In the genomic region with DNA sequence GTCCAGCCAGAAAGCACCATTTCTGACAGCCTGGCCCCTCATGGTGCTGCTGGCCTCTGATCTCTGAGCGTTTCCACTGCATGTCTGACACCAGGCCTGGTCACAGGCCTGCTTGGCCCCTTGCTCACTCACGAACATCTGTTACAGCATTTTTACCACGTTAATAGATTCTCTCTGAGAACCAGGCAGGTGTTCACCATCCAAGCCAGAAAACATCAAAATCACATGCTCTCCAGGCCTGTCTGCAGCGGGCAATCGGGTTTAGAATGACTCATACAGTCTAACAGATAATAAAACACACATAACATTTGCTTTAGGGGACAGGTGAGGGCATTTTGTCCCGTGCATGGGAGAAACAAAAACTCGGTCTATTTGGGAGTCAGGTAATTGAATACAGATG, we compare ENCODE assay signal across 19 mouse cellular contexts. TPM values are rescaled to one million over a fixed set of nuclear protein-coding genes. Genes with fewer than 3 reads are reported as not detected.
DNase-seq lines count a peak whose midpoint lies in the region; ATAC-seq and TF ChIP-seq lines count a peak whose summit lies in the region.
"Had no signal": no experiment of that assay in that cellular context is flagged by ENCODE, and none has a peak within 500 bp of the region (broad histone marks: within the 10 kb centered on the region; RNA-seq: fewer than 3 reads in every experiment).

No protein-coding gene starts in this region.

- H3K27ac ChIP-seq in midbrain, postnatal 0 days (ENCODE audit: low read depth, low read length), result no peak overlapping the region
- H3K27ac ChIP-seq in midbrain, embryonic 13.5 days, result no peak overlapping the region
- H3K27ac ChIP-seq in embryonic facial prominence, embryonic 12.5 days, result peak overlapping the region; percentile 55
- H3K27ac ChIP-seq in limb, embryonic 10.5 days, result peak overlapping the region; percentile 67
- no peak overlapping the region for H3K27ac ChIP-seq in hindbrain, embryonic 12.5 days
- no peak overlapping the region for H3K27ac ChIP-seq in kidney, embryonic 16.5 days (ENCODE audit: low read length)
- H3K27ac ChIP-seq: forebrain, embryonic 15.5 days; heart, embryonic 15.5 days; hindbrain, postnatal 0 days had no signal

- no peaks in the 10 kb centered on the region for H3K27me3 ChIP-seq in midbrain, postnatal 0 days (ENCODE audit: insufficient read depth, low read length)
- no peaks in the 10 kb centered on the region for H3K27me3 ChIP-seq in midbrain, embryonic 13.5 days
- no peaks in the 10 kb centered on the region for H3K27me3 ChIP-seq in embryonic facial prominence, embryonic 12.5 days
- H3K27me3 ChIP-seq in limb, embryonic 10.5 days (ENCODE audit: low read depth, poor library complexity, severe bottlenecking), result peaks cover 27% of the 10 kb centered on the region
- no peaks in the 10 kb centered on the region for H3K27me3 ChIP-seq in myocyte (ENCODE audit: control insufficient read depth, insufficient read depth, insufficient read length)
- no peaks in the 10 kb centered on the region for H3K27me3 ChIP-seq in hindbrain, embryonic 12.5 days
- H3K27me3 ChIP-seq in kidney, embryonic 16.5 days (ENCODE audit: insufficient read depth, low read length), result no peaks in the 10 kb centered on the region
- H3K27me3 ChIP-seq: forebrain, embryonic 15.5 days; heart, embryonic 15.5 days had no signal

- no peak for TF ChIP-seq POLR2A in myocyte (IDR thresholded peaks at IDR 0.05; ENCODE audit: insufficient read length, low read depth)

- no peak overlapping the region for H3K4me2 ChIP-seq in midbrain, postnatal 0 days (ENCODE audit: low read depth, low read length, poor library complexity, severe bottlenecking)
- no peak overlapping the region for H3K4me2 ChIP-seq in midbrain, embryonic 13.5 days (replicated peaks)
- no peak overlapping the region for H3K4me2 ChIP-seq in embryonic facial prominence, embryonic 12.5 days (replicated peaks)
- H3K4me2 ChIP-seq in myocyte (ENCODE audit: low read depth), result no peak overlapping the region
- no peak overlapping the region for H3K4me2 ChIP-seq in hindbrain, embryonic 12.5 days (replicated peaks)
- no peak overlapping the region for H3K4me2 ChIP-seq in kidney, embryonic 16.5 days (replicated peaks; ENCODE audit: low read depth, low read length)
- H3K4me2 ChIP-seq: forebrain, embryonic 15.5 days; heart, embryonic 15.5 days had no signal

- no peaks in the 10 kb centered on the region for H3K79me2 ChIP-seq in myocyte (ENCODE audit: control insufficient read depth, insufficient read depth)

- WGBS in midbrain, postnatal 0 days, result 73% methylated on average over 7 of the region's 7 CpGs
- WGBS in midbrain, embryonic 13.5 days, result 79% methylated on average over 7 of the region's 7 CpGs
- 21% methylated on average over 7 of the region's 7 CpGs for WGBS in embryonic facial prominence, embryonic 12.5 days
- 16% methylated on average over 7 of the region's 7 CpGs for WGBS in limb, embryonic 10.5 days
- WGBS in hindbrain, embryonic 12.5 days, result 62% methylated on average over 7 of the region's 7 CpGs
- 33% methylated on average over 7 of the region's 7 CpGs for WGBS in kidney, embryonic 16.5 days

- H3K4me3 ChIP-seq in midbrain, postnatal 0 days (ENCODE audit: low read depth, low read length), result no peak overlapping the region
- no peak overlapping the region for H3K4me3 ChIP-seq in midbrain, embryonic 13.5 days (replicated peaks)
- no peak overlapping the region for H3K4me3 ChIP-seq in embryonic facial prominence, embryonic 12.5 days
- no peak overlapping the region for H3K4me3 ChIP-seq in limb, embryonic 10.5 days
- H3K4me3 ChIP-seq in myocyte, result no peak overlapping the region
- H3K4me3 ChIP-seq in hindbrain, embryonic 12.5 days, result no peak overlapping the region
- H3K4me3 ChIP-seq in kidney, embryonic 16.5 days (ENCODE audit: low read length), result no peak overlapping the region
- H3K4me3 ChIP-seq: forebrain, embryonic 15.5 days; heart, embryonic 15.5 days had no signal

- no peaks in the 10 kb centered on the region for H3K4me1 ChIP-seq in midbrain, postnatal 0 days (ENCODE audit: insufficient read depth, low read length)
- no peaks in the 10 kb centered on the region for H3K4me1 ChIP-seq in midbrain, embryonic 13.5 days (replicated peaks)
- peaks cover 8% of the 10 kb centered on the region for H3K4me1 ChIP-seq in embryonic facial prominence, embryonic 12.5 days
- H3K4me1 ChIP-seq in limb, embryonic 10.5 days, result peaks cover 28% of the 10 kb centered on the region
- H3K4me1 ChIP-seq in hindbrain, embryonic 12.5 days, result no peaks in the 10 kb centered on the region
- H3K4me1 ChIP-seq in kidney, embryonic 16.5 days (ENCODE audit: insufficient read depth, low read length), result no peaks in the 10 kb centered on the region
- H3K4me1 ChIP-seq: forebrain, embryonic 15.5 days; heart, embryonic 15.5 days had no signal

- TF ChIP-seq CTCF in midbrain, postnatal 0 days (IDR thresholded peaks at IDR 0.05), result no peak

- no peak overlapping the region for H3K9ac ChIP-seq in midbrain, postnatal 0 days (replicated peaks; ENCODE audit: low read length, poor library complexity, severe bottlenecking)
- H3K9ac ChIP-seq in midbrain, embryonic 13.5 days (replicated peaks), result no peak overlapping the region
- no peak overlapping the region for H3K9ac ChIP-seq in embryonic facial prominence, embryonic 12.5 days
- H3K9ac ChIP-seq in hindbrain, embryonic 12.5 days, result no peak overlapping the region
- no peak overlapping the region for H3K9ac ChIP-seq in kidney, embryonic 16.5 days (replicated peaks; ENCODE audit: low read length)
- H3K9ac ChIP-seq: forebrain, embryonic 15.5 days; heart, embryonic 15.5 days had no signal

- H3K36me3 ChIP-seq in midbrain, postnatal 0 days (ENCODE audit: insufficient read depth, low read length), result no peaks in the 10 kb centered on the region
- no peaks in the 10 kb centered on the region for H3K36me3 ChIP-seq in midbrain, embryonic 13.5 days
- H3K36me3 ChIP-seq in embryonic facial prominence, embryonic 12.5 days, result no peaks in the 10 kb centered on the region
- H3K36me3 ChIP-seq in limb, embryonic 10.5 days, result no peaks in the 10 kb centered on the region
- no peaks in the 10 kb centered on the region for H3K36me3 ChIP-seq in myocyte (ENCODE audit: control insufficient read depth, insufficient read depth)
- no peaks in the 10 kb centered on the region for H3K36me3 ChIP-seq in hindbrain, embryonic 12.5 days
- no peaks in the 10 kb centered on the region for H3K36me3 ChIP-seq in kidney, embryonic 16.5 days (ENCODE audit: insufficient read depth, low read length)
- H3K36me3 ChIP-seq: forebrain, embryonic 15.5 days; heart, embryonic 15.5 days had no signal

- ATAC-seq in midbrain, postnatal 0 days (ENCODE audit: low FRiP score), result no peak
- ATAC-seq in midbrain, embryonic 13.5 days, result no peak
- no peak for ATAC-seq in embryonic facial prominence, embryonic 12.5 days (ENCODE audit: insufficient number of reproducible peaks, insufficient read depth, low FRiP score, low TSS enrichment)
- ATAC-seq in hindbrain, embryonic 12.5 days (ENCODE audit: low FRiP score), result no peak
- no peak for ATAC-seq in kidney, embryonic 16.5 days (ENCODE audit: low FRiP score, low TSS enrichment)
- ATAC-seq: forebrain, embryonic 15.5 days; hindbrain, postnatal 0 days had no signal

- H3K9me3 ChIP-seq in midbrain, postnatal 0 days (ENCODE audit: low read length), result no peaks in the 10 kb centered on the region
- no peaks in the 10 kb centered on the region for H3K9me3 ChIP-seq in midbrain, embryonic 13.5 days
- no peaks in the 10 kb centered on the region for H3K9me3 ChIP-seq in embryonic facial prominence, embryonic 12.5 days
- no peaks in the 10 kb centered on the region for H3K9me3 ChIP-seq in limb, embryonic 10.5 days (replicated peaks)
- H3K9me3 ChIP-seq in hindbrain, embryonic 12.5 days (replicated peaks), result no peaks in the 10 kb centered on the region
- no peaks in the 10 kb centered on the region for H3K9me3 ChIP-seq in kidney, embryonic 16.5 days (ENCODE audit: low read length)
- H3K9me3 ChIP-seq: forebrain, embryonic 15.5 days; heart, embryonic 15.5 days had no signal

- DNase-seq in midbrain, postnatal 0 days (ENCODE audit: low spot score), result peak; percentile 23
- peak; percentile 83 for DNase-seq in limb, embryonic 10.5 days (ENCODE audit: low spot score)
- no peak for DNase-seq in thymus, postnatal 25 days
- DNase-seq: adrenal gland, adult 8-10 months; cerebellum, adult 9-11 months; gastrocnemius, postnatal 36 days; heart, postnatal 4 days; kidney, postnatal 4 days; lung, adult 2 months; lung, postnatal 36 days; right cerebral cortex, postnatal 4 days had no signal

- H3ac ChIP-seq in myocyte (ENCODE audit: control insufficient read depth, insufficient read length), result no peak overlapping the region

TF ChIP-seq in myocyte, 11 proteins besides CTCF, POLR2A, EP300 and RAD21:
- TF ChIP-seq REST (IDR thresholded peaks at IDR 0.05; ENCODE audit: insufficient read depth, insufficient read length), result no peak
- TF ChIP-seq MAX (IDR thresholded peaks at IDR 0.05; ENCODE audit: low read depth), result no peak
- peak in 1 of 3 experiments; percentile 27 for TF ChIP-seq MYOG (IDR thresholded peaks at IDR 0.05; ENCODE audit: control insufficient read depth in 1 of 3, insufficient read depth in 1 of 3, insufficient read length in 2 of 3, low read depth in 2 of 3)
- TF ChIP-seq MYOD1 (IDR thresholded peaks at IDR 0.05; ENCODE audit: control insufficient read depth in 1 of 3, insufficient read length in 2 of 3, low read depth in 2 of 3), result peak in 2 of 3 experiments; percentile 34 to 40

RNA-seq across cellular contexts. Expression of a gene that starts 17.5 kb away (rescaled TPM):
- 34.2 and 38.5 TPM in 2 replicates for total RNA-seq in midbrain, postnatal 0 days (2014; rRNA removed)
- 58.4 and 65.3 TPM in 2 replicates for polyA plus RNA-seq in midbrain, postnatal 0 days (2015; fragmentation: Nextera tagmentation; extraction: Ambion mirVana)
- polyA plus RNA-seq in midbrain, embryonic 13.5 days (2015; fragmentation: Nextera tagmentation; extraction: Ambion mirVana), result 25.8 and 26.6 TPM in 2 replicates
- 20.1 and 22.1 TPM in 2 replicates for polyA plus RNA-seq in embryonic facial prominence, embryonic 12.5 days (2016; fragmentation: Nextera tagmentation; extraction: Ambion mirVana)
- 20.9 and 29.8 TPM in 2 replicates for polyA plus RNA-seq in limb, embryonic 10.5 days (2016; fragmentation: Nextera tagmentation; extraction: Ambion mirVana)
- polyA plus RNA-seq in myocyte (2012; fragmentation: generic; extraction: Trizol), result 47.1 TPM
- polyA plus RNA-seq in hindbrain, embryonic 12.5 days (2016; fragmentation: Nextera tagmentation; extraction: Ambion mirVana), result 18.2 and 22.3 TPM in 2 replicates
- polyA plus RNA-seq in kidney, embryonic 16.5 days (2015; fragmentation: Nextera tagmentation; extraction: Ambion mirVana), result 30.8 and 36.2 TPM in 2 replicates

RNA-seq across cellular contexts. Expression of a gene that starts 41.3 kb away (rescaled TPM):
- 219 and 224 TPM in 2 replicates for total RNA-seq in midbrain, postnatal 0 days (2014; rRNA removed)
- polyA plus RNA-seq in midbrain, postnatal 0 days (2015; fragmentation: Nextera tagmentation; extraction: Ambion mirVana), result 300 and 308 TPM in 2 replicates
- 266 and 276 TPM in 2 replicates for polyA plus RNA-seq in midbrain, embryonic 13.5 days (2015; fragmentation: Nextera tagmentation; extraction: Ambion mirVana)
- 231 and 240 TPM in 2 replicates for polyA plus RNA-seq in embryonic facial prominence, embryonic 12.5 days (2016; fragmentation: Nextera tagmentation; extraction: Ambion mirVana)
- 301 and 316 TPM in 2 replicates for polyA plus RNA-seq in limb, embryonic 10.5 days (2016; fragmentation: Nextera tagmentation; extraction: Ambion mirVana)
- 314 TPM for polyA plus RNA-seq in myocyte (2012; fragmentation: generic; extraction: Trizol)
- polyA plus RNA-seq in hindbrain, embryonic 12.5 days (2016; fragmentation: Nextera tagmentation; extraction: Ambion mirVana), result 245 and 257 TPM in 2 replicates
- 344 and 350 TPM in 2 replicates for polyA plus RNA-seq in kidney, embryonic 16.5 days (2015; fragmentation: Nextera tagmentation; extraction: Ambion mirVana)

Comparison
In these comparisons a context has a peak if more than half of its experiments do, and no peak if none do; other contexts are left out.
1. H3K27ac ChIP-seq: peak in embryonic facial prominence, embryonic 12.5 days (single experiment) and limb, embryonic 10.5 days (single experiment); none in midbrain, postnatal 0 days (single experiment), midbrain, embryonic 13.5 days (single experiment), hindbrain, embryonic 12.5 days (single experiment) and kidney, embryonic 16.5 days (single experiment).